Mouse (Mus musculus) forebrain, embryonic 13.5 days (tissue): Measurements from ENCODE around the gene Mapk7. TPM values are rescaled to one million over a fixed set of nuclear protein-coding genes. Genes with fewer than 3 reads are reported as not detected.

Source experiments
- ATAC-seq: fragments of 200-750 bp; cut with Nextera tagmentation; 2 replicates; pipeline ENCODE4 v1.8.0; 2017
- H3K27ac ChIP-seq: fragments of 300-500 bp; sonication (generic); 2 replicates; pipeline ENCODE4 v1.5.1; 2015; ENCODE audit warnings: inconsistent platforms, mild to moderate bottlenecking, moderate library complexity
- H3K27me3 ChIP-seq: fragments of 300-500 bp; sonication (generic); 2 replicates; pipeline ENCODE4 v1.6.1; 2015; ENCODE audit warnings: mild to moderate bottlenecking, inconsistent platforms
- H3K36me3 ChIP-seq: fragments of 300-500 bp; sonication (generic); 2 replicates; pipeline ENCODE4 v1.6.1; 2015; ENCODE audit warnings: mild to moderate bottlenecking, inconsistent platforms; ENCODE audit not compliant: poor library complexity, severe bottlenecking
- H3K4me1 ChIP-seq: fragments of 300-500 bp; sonication (generic); 2 replicates; pipeline ENCODE4 v1.6.1; 2015; ENCODE audit warnings: inconsistent platforms
- H3K4me2 ChIP-seq: fragments of 300-500 bp; sonication (generic); 2 replicates; pipeline ENCODE4 v1.6.1; 2015; ENCODE audit warnings: inconsistent platforms, mild to moderate bottlenecking, moderate library complexity
- H3K4me3 ChIP-seq: fragments of 300-500 bp; sonication (generic); 2 replicates; pipeline ENCODE4 v1.5.1; 2015; ENCODE audit warnings: mild to moderate bottlenecking, inconsistent platforms
- H3K9ac ChIP-seq: fragments of 300-500 bp; sonication (generic); 2 replicates; pipeline ENCODE4 v1.6.1; 2015; ENCODE audit warnings: mild to moderate bottlenecking, inconsistent platforms
- H3K9me3 ChIP-seq: fragments of 300-500 bp; sonication (generic); replicated peaks from 2 replicates; pipeline ENCODE4 v1.6.1; 2016; ENCODE audit warnings: inconsistent platforms
- WGBS: fragments of 180-500 bp; shearing (Covaris S2); methylation state at CpG from one replicate; pipeline ENCODE4 v1.1.7; 2015; 5-methylcytosine and 5-hydroxymethylcytosine counted together
- polyA plus RNA-seq: library from polyadenylated mRNA; unstranded; fragments of >200 nt; fragmentation: Nextera tagmentation; extraction: Ambion mirVana; gene quantifications from 2 replicates; pipeline ENCODE4 v1.2.1, GENCODE M21; 2015

Gene Mapk7
- polyA plus RNA-seq, 1 experiment from 2014 or later, result 91.2 TPM

DNA sequence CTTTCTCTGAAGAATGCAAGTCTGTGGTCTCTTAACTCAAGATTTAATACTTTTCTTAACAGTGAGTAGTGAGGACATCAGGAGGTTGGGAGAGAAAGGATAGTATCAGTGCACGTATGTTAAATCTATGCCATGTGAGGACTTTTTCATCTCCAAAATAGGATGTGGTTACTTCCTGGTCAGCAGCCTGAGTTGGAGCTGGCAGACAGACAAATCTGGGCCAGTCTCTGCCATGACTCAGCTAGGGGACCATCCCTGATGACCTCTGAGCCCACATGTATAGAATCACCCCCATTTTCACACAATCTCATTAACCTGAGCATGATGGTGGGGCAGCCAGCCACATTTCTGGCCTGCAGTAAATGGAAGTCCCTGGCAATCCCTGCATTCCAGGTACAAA, 23.8 kb upstream of the Mapk7 start:
- H3K9ac ChIP-seq, result no peak overlapping the region
- WGBS, result 90% methylated on average over 1 of the region's 1 CpGs
- no peaks in the 10 kb centered on the region for H3K9me3 ChIP-seq
- ATAC-seq, result no peak
- H3K4me3 ChIP-seq, result no peak overlapping the region
- no peak overlapping the region for H3K4me2 ChIP-seq
- H3K27ac ChIP-seq, result no peak overlapping the region
- H3K36me3 ChIP-seq, result peaks cover 82% of the 10 kb centered on the region
- no peaks in the 10 kb centered on the region for H3K27me3 ChIP-seq
- no peaks in the 10 kb centered on the region for H3K4me1 ChIP-seq

GRCm38 (mm10) chr11:61514953-61515352, 20.7 kb upstream of the Mapk7 start:
- Histone ChIP-seq H3K4me1 (no peaks in the 10 kb centered on the region), H3K4me3 (no peak overlapping the region), H3K27ac (no peak overlapping the region), H3K27me3 (no peaks in the 10 kb centered on the region), H3K4me2 (no peak overlapping the region), H3K9me3 (no peaks in the 10 kb centered on the region), H3K9ac (no peak overlapping the region), H3K36me3 (peaks cover 74% of the 10 kb centered on the region)
- no peak for ATAC-seq
- 37% methylated on average over 3 of the region's 3 CpGs for WGBS

- peak; percentile 93 for ATAC-seq
- H3K9ac ChIP-seq, result peak within 1 kb of the TSS; percentile 83
- H3K27me3 ChIP-seq, result no peaks in the 10 kb centered on the region
- H3K27ac ChIP-seq, result peak within 1 kb of the TSS; percentile 72
- H3K9me3 ChIP-seq, result no peaks in the 10 kb centered on the region
- H3K4me1 ChIP-seq, result peaks cover 20% of the 10 kb centered on the region
- H3K36me3 ChIP-seq, result peaks cover 11% of the 10 kb centered on the region
- WGBS, result under 1% methylated on average over 39 of the region's 39 CpGs
- peak within 1 kb of the TSS; percentile 66 for H3K4me3 ChIP-seq
- peak within 1 kb of the TSS; percentile 74 for H3K4me2 ChIP-seq
Observed at GRCm38 (mm10) chr11:61504713-61505257, 10.6 kb upstream of the Mapk7 start, which contains the start of gene B9d1. Gene B9d1 (plus strand): TSS chr11:61505144.

DNA sequence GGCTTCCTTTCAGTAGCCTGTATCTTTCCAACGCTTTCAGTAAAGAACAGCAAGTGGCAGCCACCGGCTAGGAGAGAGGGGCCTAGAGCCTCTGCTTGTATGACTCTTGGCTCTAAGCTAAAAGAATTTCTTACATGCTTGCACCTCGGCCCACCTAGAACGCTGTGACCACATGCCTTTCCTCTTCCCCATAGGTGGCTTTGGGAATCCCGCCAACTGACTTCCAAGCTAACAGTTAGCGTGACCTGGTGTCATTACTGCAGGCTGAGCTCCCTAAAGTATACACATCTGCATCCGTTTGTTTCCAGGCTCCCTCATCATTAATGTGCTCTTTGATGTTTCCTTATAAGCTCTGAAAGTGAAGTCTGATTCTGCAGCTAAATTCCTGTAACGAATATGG, 9.7 kb upstream of the Mapk7 start:
- H3K27ac ChIP-seq, result 0 out of 2 replicates have a peak overlapping the region, but pooled peaks have one; percentile 72
- ATAC-seq, result no peak
- 79% methylated on average over 8 of the region's 8 CpGs for WGBS

DNA sequence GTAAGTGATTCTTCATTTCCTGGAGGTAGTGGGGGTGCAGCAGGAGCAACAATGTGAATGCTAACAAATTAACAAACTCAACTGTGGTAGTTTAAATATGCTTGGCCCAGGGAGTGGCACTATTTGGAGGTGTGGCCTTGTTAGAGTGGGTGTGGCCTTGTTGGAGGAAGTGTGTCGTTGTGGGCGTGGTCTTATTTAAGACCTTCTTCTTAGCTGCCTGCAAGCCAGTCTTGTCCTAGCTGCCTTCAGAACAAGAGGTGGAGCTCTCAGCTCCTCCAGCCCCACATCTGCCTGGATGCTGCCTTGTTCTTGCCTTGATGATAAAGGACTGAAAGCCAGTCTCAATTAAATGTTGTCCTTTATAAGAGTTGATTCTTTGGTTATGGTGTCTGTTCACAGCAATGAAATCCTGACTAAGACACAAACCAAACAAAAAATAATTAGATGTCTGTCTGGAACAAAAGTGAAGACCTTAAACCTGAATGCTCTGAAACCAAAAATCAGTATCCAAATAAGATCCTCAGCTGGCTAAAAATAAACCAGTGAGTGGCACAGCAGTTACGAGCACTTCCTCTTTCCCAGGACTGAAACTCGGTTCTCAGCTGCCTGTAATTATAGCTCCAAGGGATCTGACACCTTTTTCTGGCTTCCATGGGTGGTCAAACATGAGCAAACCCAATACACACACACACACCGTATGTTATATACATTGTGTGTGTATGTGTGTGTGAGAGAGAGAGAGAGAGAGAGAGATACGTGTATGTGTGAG, 4.7 kb upstream of the Mapk7 start:
- H3K36me3 ChIP-seq, result no peaks in the 10 kb centered on the region
- no peaks in the 10 kb centered on the region for H3K9me3 ChIP-seq
- no peaks in the 10 kb centered on the region for H3K27me3 ChIP-seq
- peaks cover 9% of the 10 kb centered on the region for H3K4me1 ChIP-seq
- 88% methylated on average over 6 of the region's 6 CpGs for WGBS
- no peak overlapping the region for H3K27ac ChIP-seq
- H3K4me2 ChIP-seq, result no peak overlapping the region
- no peak overlapping the region for H3K9ac ChIP-seq
- no peak overlapping the region for H3K4me3 ChIP-seq
- ATAC-seq, result no peak

More for the DNA sequence above, 9.7 kb upstream of the Mapk7 start:
- H3K4me2 ChIP-seq, result peak overlapping the region; percentile 74; the same call in 1 of the 2 replicates
- H3K27me3 ChIP-seq, result no peaks in the 10 kb centered on the region
- H3K4me1 ChIP-seq, result peaks cover 20% of the 10 kb centered on the region
- H3K9ac ChIP-seq, result no peak overlapping the region
- H3K4me3 ChIP-seq, result peak overlapping the region; percentile 66; the same call in 1 of the 2 replicates
- 0 out of 2 replicates have a peak, but pooled peaks cover 3% of the 10 kb centered on the region for H3K36me3 ChIP-seq
- H3K9me3 ChIP-seq, result no peaks in the 10 kb centered on the region

DNA sequence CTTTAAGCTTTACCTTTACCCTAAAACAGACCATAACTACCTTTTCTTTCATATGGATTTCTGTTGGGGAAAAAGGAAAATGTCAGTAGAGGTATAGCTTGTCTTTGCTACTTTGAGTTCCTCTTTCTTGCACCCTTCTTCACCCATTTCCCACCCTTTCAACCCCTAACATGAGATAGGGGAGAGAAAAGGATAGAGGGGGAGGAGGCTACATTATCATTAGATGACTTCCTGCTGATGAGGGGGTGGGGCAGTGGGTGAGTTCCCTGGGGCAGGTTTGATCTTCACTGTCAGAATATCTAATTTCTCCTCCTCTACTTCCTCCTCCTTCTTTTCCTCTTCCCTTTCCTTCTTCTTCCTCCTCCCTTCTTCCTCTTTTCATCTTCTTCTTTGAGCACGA, 3.3 kb upstream of the Mapk7 start:
- Histone ChIP-seq H3K27ac (no peak overlapping the region), H3K4me1 (peaks cover 19% of the 10 kb centered on the region), H3K9ac (no peak overlapping the region), H3K9me3 (no peaks in the 10 kb centered on the region), H3K4me2 (no peak overlapping the region), H3K36me3 (0 out of 2 replicates have a peak, but pooled peaks cover 3% of the 10 kb centered on the region), H3K27me3 (no peaks in the 10 kb centered on the region), H3K4me3 (no peak overlapping the region)
- 70% methylated on average over 1 of the region's 1 CpGs for WGBS
- no peak for ATAC-seq

GRCm38 (mm10) chr11:61495528-61495927, 1.3 kb upstream of the Mapk7 start:
- WGBS, result 88% methylated on average over 2 of the region's 2 CpGs
- H3K36me3 ChIP-seq, result peaks cover 21% of the 10 kb centered on the region
- no peaks in the 10 kb centered on the region for H3K9me3 ChIP-seq
- H3K4me2 ChIP-seq, result no peak overlapping the region
- H3K4me3 ChIP-seq, result no peak overlapping the region
- peaks cover 33% of the 10 kb centered on the region for H3K4me1 ChIP-seq
- H3K27ac ChIP-seq, result no peak overlapping the region
- H3K27me3 ChIP-seq, result no peaks in the 10 kb centered on the region
- H3K9ac ChIP-seq, result no peak overlapping the region
- ATAC-seq, result no peak

- no peaks in the 10 kb centered on the region for H3K27me3 ChIP-seq
- peak overlapping the region; percentile 85 for H3K4me2 ChIP-seq
- H3K27ac ChIP-seq, result peak overlapping the region; percentile 90
- under 1% methylated on average over 47 of the region's 50 CpGs for WGBS
- H3K36me3 ChIP-seq, result peaks cover 40% of the 10 kb centered on the region
- H3K9me3 ChIP-seq, result no peaks in the 10 kb centered on the region
- peak overlapping the region; percentile 84 for H3K9ac ChIP-seq
- H3K4me1 ChIP-seq, result peaks cover 49% of the 10 kb centered on the region
- peak; percentile 63 for ATAC-seq
- H3K4me3 ChIP-seq, result peak overlapping the region; percentile 67
Observed at GRCm38 (mm10) chr11:61493525-61494128, 579 bp downstream of the Mapk7 start.

DNA sequence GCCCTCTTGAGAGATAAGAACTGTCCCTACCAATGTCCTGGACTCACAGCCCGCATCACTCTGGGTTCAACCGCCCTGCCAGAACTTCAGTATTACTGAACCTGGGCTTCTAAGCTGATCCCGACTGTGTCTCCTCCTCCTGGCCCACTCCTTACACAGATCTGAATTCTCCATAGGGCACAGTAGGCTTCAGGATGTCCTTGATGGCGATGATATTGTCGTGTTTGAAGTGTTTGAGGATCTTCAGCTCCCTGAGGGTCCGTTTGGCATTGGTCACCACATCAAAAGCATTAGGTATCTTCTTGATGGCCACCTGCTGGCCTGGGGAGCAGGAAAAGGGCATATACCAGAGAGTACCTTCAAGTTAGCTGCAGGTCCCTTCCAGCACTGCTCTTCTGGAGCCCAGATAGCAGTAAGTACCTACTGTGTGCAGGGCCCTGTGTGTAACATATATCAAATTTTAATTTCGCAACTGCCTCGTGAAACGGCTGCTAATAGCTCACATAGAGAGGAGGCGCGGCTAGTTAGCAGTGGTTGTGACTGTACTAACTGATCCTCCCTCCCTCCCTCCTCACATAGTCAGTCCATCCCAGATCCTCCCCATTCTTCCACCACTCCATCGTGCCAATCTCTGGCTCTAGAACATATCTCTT, 1.3 kb downstream of the Mapk7 start:
- Histone ChIP-seq H3K9me3 (no peaks in the 10 kb centered on the region), H3K27ac (peak overlapping the region; percentile 90; the same call in 1 of the 2 replicates), H3K4me3 (peak overlapping the region; percentile 67), H3K9ac (peak overlapping the region; percentile 84), H3K4me1 (peaks cover 56% of the 10 kb centered on the region), H3K4me2 (peak overlapping the region; percentile 85), H3K36me3 (peaks cover 48% of the 10 kb centered on the region), H3K27me3 (no peaks in the 10 kb centered on the region)
- 82% methylated on average over 12 of the region's 12 CpGs for WGBS
- ATAC-seq, result no peak

- H3K4me1 ChIP-seq, result peaks cover 74% of the 10 kb centered on the region
- H3K27ac ChIP-seq, result 0 out of 2 replicates have a peak overlapping the region, but pooled peaks have one; percentile 19
- no peak overlapping the region for H3K4me3 ChIP-seq
- peaks cover 56% of the 10 kb centered on the region for H3K36me3 ChIP-seq
- no peak for ATAC-seq
- WGBS, result 91% methylated on average over 22 of the region's 22 CpGs
- H3K9me3 ChIP-seq, result no peaks in the 10 kb centered on the region
- H3K4me2 ChIP-seq, result no peak overlapping the region
- H3K9ac ChIP-seq, result no peak overlapping the region
- H3K27me3 ChIP-seq, result no peaks in the 10 kb centered on the region
Observed at GRCm38 (mm10) chr11:61490944-61491520, 3.2 kb downstream of the Mapk7 start.

DNA sequence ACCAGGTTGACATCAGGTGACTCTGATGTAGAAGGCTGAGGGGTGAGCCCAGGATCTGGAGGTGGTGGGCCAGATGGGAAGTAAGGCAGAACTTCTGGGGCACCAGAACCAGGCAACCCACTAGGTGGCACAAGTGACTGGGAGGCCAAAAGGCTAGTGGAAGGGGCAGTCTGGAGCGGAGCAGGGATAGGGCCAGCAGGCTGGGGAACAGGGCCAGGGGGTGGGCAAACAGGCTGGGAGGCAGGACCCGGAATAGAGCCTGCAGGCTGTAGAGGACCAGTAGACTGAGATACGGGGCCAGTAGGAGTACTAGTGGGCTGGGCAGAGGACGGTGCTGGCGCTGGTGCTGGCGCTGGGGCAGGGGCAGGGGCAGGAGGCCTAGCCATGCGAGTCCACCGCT, 4.3 kb downstream of the Mapk7 start:
- 0 out of 2 replicates have a peak overlapping the region, but pooled peaks have one; percentile 35 for H3K27ac ChIP-seq
- ATAC-seq, result no peak
- 91% methylated on average over 8 of the region's 8 CpGs for WGBS
- peaks cover 79% of the 10 kb centered on the region for H3K4me1 ChIP-seq
- no peaks in the 10 kb centered on the region for H3K27me3 ChIP-seq
- H3K9me3 ChIP-seq, result no peaks in the 10 kb centered on the region
- peaks cover 56% of the 10 kb centered on the region for H3K36me3 ChIP-seq
- H3K4me3 ChIP-seq, result no peak overlapping the region
- H3K4me2 ChIP-seq, result no peak overlapping the region
- H3K9ac ChIP-seq, result no peak overlapping the region
